Mouse (Mus musculus) CH12.LX (cell line): ENCODE data around the gene Cd8b1.

Experiments
- CTCF ChIP-seq, 2 experiments: IDR thresholded peaks in 1 of 2; conservative IDR thresholded peaks in 1 of 2; 2 replicates each; pipeline ENCODE4 v1.5.1; 2011 to 2012; ENCODE audit warnings: low read depth in 2 of 2, low read length in 2 of 2, improper control_type of control experiment in 1 of 2, inconsistent platforms in 1 of 2, mild to moderate bottlenecking in 1 of 2, moderate library complexity in 1 of 2
- EP300 ChIP-seq: IDR thresholded peaks from 2 replicates; pipeline ENCODE4 v1.6.1; 2011; ENCODE audit warnings: low read length, improper control_type of control experiment
- POLR2AphosphoS2 ChIP-seq: IDR thresholded peaks from 2 replicates; pipeline ENCODE4 v1.6.1; 2011; ENCODE audit warnings: low read depth, low read length, improper control_type of control experiment
- SIN3A ChIP-seq: IDR thresholded peaks from 2 replicates; pipeline ENCODE4 v1.6.1; 2012; ENCODE audit warnings: low read length, improper control_type of control experiment, inconsistent platforms

GRCm38 (mm10) chr6:71348006-71348405, 25.4 kb downstream of the Cd8b1 start:
- TF ChIP-seq POLR2AphosphoS2 (no peak), EP300 (no peak), SIN3A (no peak), CTCF (conservative IDR thresholded peaks at IDR 0.05 in 1 of 2, IDR thresholded peaks at IDR 0.05 in 1 of 2; ENCODE audit: low read depth in 2 of 2, low read length in 2 of 2) (0 out of 4 replicates have a peak, but pooled peaks of 1 of the 2 experiments have one; percentile 13)
